Mouse (Mus musculus) Patski (cell line): ENCODE measurements around the gene Iqsec1. TPM values are rescaled to one million over a fixed set of nuclear protein-coding genes. Genes with fewer than 3 reads are reported as not detected.

Experiments
- ATAC-seq: fragments of 100-300 bp; one replicate; pipeline ENCODE4 v1.8.0; 2021
- CTCF ChIA-PET: fragments of 350-600 bp; sonication (Branson Sonifier 250); formaldehyde crosslinking; loops from one replicate; lab custom pipeline; 2022; ENCODE audit warnings: inconsistent platforms; lab: Charles Lee
- POLR2A ChIA-PET: fragments of 350-600 bp; sonication (Branson Sonifier 250); formaldehyde crosslinking; loops from one replicate; lab custom pipeline; 2022; ENCODE audit warnings: antibody characterized with exemption, inconsistent platforms; lab: Charles Lee
- DNase-seq: peaks from one replicate; pipeline ENCODE4 v3.0.0-alpha.2; 2011; ENCODE audit warnings: low read depth, low spot score
- H3K27me3 ChIP-seq: fragments of 371-371 bp; one replicate; pipeline ENCODE4 v1.5.1; 2021
- CTCF ChIP-seq: fragments of 100-300 bp; IDR thresholded peaks from one replicate; pipeline ENCODE4 v1.5.1; 2021
- in situ Hi-C: fragments of 300-500 bp; cut with MboI; formaldehyde crosslinking; loops from 3 replicates; pipeline ENCODE4 v1.11.1; 2018; ENCODE audit warnings: low pct_unique_long_range_greater_than_20kb, mixed read lengths
- polyA plus RNA-seq: library from polyadenylated mRNA; unstranded; gene quantifications from one replicate; pipeline ENCODE4 v1.2.3, GENCODE M21; 2021

Gene Iqsec1
- polyA plus RNA-seq, 1 experiment from 2014 or later, result 120 TPM

- H3K27me3 ChIP-seq, result no peaks in the 10 kb centered on the region
- in situ Hi-C loops, result no loop called here
- no peak for DNase-seq
- POLR2A ChIA-PET, result interaction anchor here (1.3 kb wide), 1 partner anchor 48 kb away, joined by 3 read pairs; no protein-coding TSS in a partner anchor
- CTCF ChIA-PET, result interaction anchor here (1.3 to 1.8 kb wide), 3 partner anchors 12 to 70 kb away, joined by 3 to 8 read pairs (median 4); no protein-coding TSS in a partner anchor
- no peak for ATAC-seq
- TF ChIP-seq CTCF, result no peak
Observed at GRCm38 (mm10) chr6:90807581-90807980, 180.9 kb downstream of the Iqsec1 start.

GRCm38 (mm10) chr6:90806743-90807142 is 181.7 kb downstream of the Iqsec1 start:
- no peak for DNase-seq

DNA sequence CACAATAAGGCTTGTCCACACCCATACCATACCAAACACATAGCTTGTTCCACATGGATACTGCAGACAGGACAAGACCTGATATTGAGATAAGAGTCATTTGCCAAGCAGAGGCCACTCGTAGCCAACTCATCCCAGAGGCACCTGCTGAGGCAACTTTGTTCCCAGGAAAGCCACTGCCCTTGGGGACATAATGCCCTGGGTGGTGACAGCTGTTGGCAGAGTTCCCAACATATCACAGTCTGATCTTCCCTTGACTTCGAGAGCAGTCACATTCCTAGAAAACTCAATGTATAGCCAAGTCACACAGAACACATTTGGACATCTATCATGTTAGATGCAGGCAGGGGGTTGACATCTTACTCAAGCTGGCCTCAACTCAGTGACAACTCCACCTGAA is 183.4 kb downstream of the Iqsec1 start:
- CTCF ChIA-PET, result no interaction called here
- DNase-seq, result no peak
- POLR2A ChIA-PET, result no interaction called here
- no peaks in the 10 kb centered on the region for H3K27me3 ChIP-seq
- TF ChIP-seq CTCF, result no peak
- ATAC-seq, result no peak
- in situ Hi-C loops, result no loop called here

More at GRCm38 (mm10) chr6:90806743-90807142, 181.7 kb downstream of the Iqsec1 start:
- TF ChIP-seq CTCF, result no peak
- in situ Hi-C loops, result no loop called here
- POLR2A ChIA-PET, result interaction anchor here (1.3 kb wide), 1 partner anchor 47 kb away, joined by 3 read pairs; no protein-coding TSS in a partner anchor
- CTCF ChIA-PET, result interaction anchor here (0.6 to 1.8 kb wide), 5 partner anchors 12 to 253 kb away, joined by 3 to 8 read pairs (median 3); no protein-coding TSS in a partner anchor
- H3K27me3 ChIP-seq, result no peaks in the 10 kb centered on the region
- no peak for ATAC-seq

- DNase-seq, result no peak
- POLR2A ChIA-PET, result no interaction called here
- no peak for TF ChIP-seq CTCF
- no peak for ATAC-seq
- CTCF ChIA-PET, result no interaction called here
- in situ Hi-C loops, result loop anchor here (5.0 kb wide), 1 partner anchor 62 kb away; no protein-coding TSS in a partner anchor
- H3K27me3 ChIP-seq, result no peaks in the 10 kb centered on the region
Observed at GRCm38 (mm10) chr6:90804646-90805045, 183.8 kb downstream of the Iqsec1 start.

DNA sequence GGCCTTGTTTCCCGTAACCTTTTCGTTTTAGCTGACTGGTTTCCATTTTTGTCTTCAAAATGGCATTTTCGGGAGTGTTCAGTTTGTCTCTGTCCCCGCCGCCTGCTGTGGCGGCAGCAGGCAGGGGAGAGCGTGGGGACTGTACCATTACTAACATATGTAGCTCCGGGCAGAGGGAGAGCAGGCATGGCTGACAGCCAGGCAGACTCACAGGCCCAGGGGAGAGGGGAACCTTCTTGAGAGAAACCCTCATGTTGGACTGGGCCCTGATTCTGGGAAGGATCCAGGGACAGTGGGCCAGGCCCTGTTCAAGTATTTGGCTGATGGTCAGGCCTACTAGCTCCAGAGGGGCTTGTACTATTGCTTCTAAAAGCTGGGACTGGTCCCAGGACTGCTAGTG is 185.9 kb downstream of the Iqsec1 start:
- DNase-seq (no peak), ATAC-seq (no peak)
- in situ Hi-C loops, result loop anchor here (5.0 kb wide), 1 partner anchor 60 kb away; no protein-coding TSS in a partner anchor
- no peaks in the 10 kb centered on the region for H3K27me3 ChIP-seq
- TF ChIP-seq CTCF, result no peak
- ChIA-PET POLR2A (interaction anchor here (0.5 kb wide), 1 partner anchor 444 kb away, joined by 3 read pairs; no protein-coding TSS in a partner anchor), CTCF (interaction anchor here (1.5 kb wide), 1 partner anchor 65 kb away, joined by 3 read pairs; no protein-coding TSS in a partner anchor)

- in situ Hi-C loops, result loop anchor here (5.0 kb wide), 1 partner anchor 60 kb away; no protein-coding TSS in a partner anchor
- ATAC-seq, result no peak
- POLR2A ChIA-PET, result interaction anchor here (0.5 kb wide), 1 partner anchor 445 kb away, joined by 3 read pairs; no protein-coding TSS in a partner anchor
- CTCF ChIA-PET, result interaction anchor here (1.5 kb wide), 1 partner anchor 64 kb away, joined by 3 read pairs; no protein-coding TSS in a partner anchor
- H3K27me3 ChIP-seq, result no peaks in the 10 kb centered on the region
- no peak for TF ChIP-seq CTCF
- DNase-seq, result no peak
Observed at GRCm38 (mm10) chr6:90802058-90802457, 186.4 kb downstream of the Iqsec1 start.

- in situ Hi-C loops, result loop anchor here (5.0 kb wide), 1 partner anchor 59 kb away; no protein-coding TSS in a partner anchor
Observed at GRCm38 (mm10) chr6:90800825-90801224, 187.7 kb downstream of the Iqsec1 start.

DNA sequence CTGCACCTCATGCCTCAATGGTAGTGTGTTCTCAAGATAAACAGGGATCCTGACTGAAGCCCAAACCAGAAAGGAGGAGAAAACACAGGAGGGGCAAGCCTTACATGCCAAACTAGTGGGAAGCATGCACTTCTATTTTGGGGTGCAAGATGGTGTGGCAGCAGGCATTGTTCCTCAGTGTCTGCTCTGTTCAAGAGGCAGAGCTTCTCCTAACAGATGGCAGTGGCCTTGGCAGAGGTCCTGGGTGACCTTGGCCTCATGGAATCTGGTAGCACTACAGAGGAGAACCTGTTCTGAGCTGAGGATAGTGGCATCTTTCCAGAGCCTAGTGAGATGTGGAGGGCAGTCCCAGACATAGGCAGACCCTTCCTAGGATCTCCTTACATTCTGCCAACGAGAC is 189.4 kb downstream of the Iqsec1 start:
- in situ Hi-C loops, result no loop called here
- ChIA-PET CTCF (no interaction called here), POLR2A (no interaction called here)
- DNase-seq (no peak), ATAC-seq (no peak)
- H3K27me3 ChIP-seq, result no peaks in the 10 kb centered on the region
- TF ChIP-seq CTCF, result no peak

More at GRCm38 (mm10) chr6:90800825-90801224, 187.7 kb downstream of the Iqsec1 start:
- no peak for DNase-seq
- ChIA-PET CTCF (no interaction called here), POLR2A (no interaction called here)
- ATAC-seq, result no peak
- H3K27me3 ChIP-seq, result no peaks in the 10 kb centered on the region
- TF ChIP-seq CTCF, result no peak

DNA sequence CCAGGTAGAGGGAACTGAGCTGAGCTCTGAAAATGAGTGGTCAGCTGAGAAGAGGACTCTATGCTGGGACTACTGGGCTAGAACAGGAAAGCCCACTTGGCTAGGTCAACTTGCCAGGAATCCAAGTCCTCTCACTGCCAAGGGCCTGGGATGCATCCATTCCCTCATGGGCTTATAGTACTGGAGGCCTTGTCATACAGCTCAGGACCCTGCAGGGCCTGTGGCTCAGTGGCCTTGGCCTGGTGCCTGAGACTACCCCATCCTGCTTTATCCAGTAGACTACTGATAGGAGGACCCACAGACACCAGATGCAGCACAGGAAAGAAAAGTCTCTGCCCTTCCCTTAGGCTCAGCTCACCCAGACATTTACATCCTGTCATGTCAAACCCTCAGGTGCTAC is 190.3 kb downstream of the Iqsec1 start:
- no peak for ATAC-seq
- CTCF ChIA-PET, result interaction anchor here (4.8 kb wide), 1 partner anchor 61 kb away, joined by 18 read pairs; no protein-coding TSS in a partner anchor
- in situ Hi-C loops, result no loop called here

DNA sequence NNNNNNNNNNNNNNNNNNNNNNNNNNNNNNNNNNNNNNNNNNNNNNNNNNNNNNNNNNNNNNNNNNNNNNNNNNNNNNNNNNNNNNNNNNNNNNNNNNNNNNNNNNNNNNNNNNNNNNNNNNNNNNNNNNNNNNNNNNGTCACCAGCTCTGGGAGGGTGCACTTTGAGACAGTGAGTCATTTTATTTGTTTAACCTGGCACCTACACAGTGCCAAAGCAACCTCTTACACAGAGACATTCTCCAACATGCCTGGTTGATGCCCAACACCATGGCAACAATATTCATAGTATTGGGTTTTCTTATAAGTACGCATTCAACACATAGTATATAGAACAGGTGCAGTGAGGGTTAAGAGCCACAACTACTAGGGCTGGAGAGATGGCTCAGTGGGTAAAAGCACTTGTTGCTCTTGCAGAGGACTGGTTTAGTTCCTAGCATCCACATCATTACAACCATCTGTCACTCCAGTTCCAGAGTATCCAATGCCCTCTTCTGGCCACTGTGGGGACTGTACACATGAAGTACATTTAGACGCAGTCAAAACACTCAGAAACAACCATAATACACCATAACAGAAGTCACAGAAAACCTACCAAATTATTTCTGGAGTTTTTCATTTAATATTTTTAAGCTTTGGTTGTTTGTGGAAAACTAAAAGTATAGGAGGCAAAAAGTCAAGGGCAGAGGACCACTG is 191.4 kb downstream of the Iqsec1 start:
- ChIA-PET POLR2A (no interaction called here), CTCF (interaction anchor here (1.6 to 4.8 kb wide), 2 partner anchors 60 to 335 kb away, joined by 3 to 18 read pairs; no protein-coding TSS in a partner anchor)
- no peak for ATAC-seq
- TF ChIP-seq CTCF, result no peak
- DNase-seq, result no peak
- H3K27me3 ChIP-seq, result no peaks in the 10 kb centered on the region
- in situ Hi-C loops, result no loop called here

More for the DNA sequence above, 190.3 kb downstream of the Iqsec1 start:
- DNase-seq, result no peak
- POLR2A ChIA-PET, result no interaction called here
- TF ChIP-seq CTCF, result no peak
- no peaks in the 10 kb centered on the region for H3K27me3 ChIP-seq
